Mouse (Mus musculus): ENCODE data around the gene Rab20. TPM values are rescaled to one million over a fixed set of nuclear protein-coding genes. Genes with fewer than 3 reads are reported as not detected.
"Not testable (repeated sequence)": the region's sequence is repeated elsewhere in the genome, so short reads cannot be mapped to it uniquely, and the experiment has no call there.

Rab20 gene
- polyA plus RNA-seq, 1 experiment from 2014 or later: 47.8 TPM

- WGBS: 86% methylated on average over 10 of the region's 10 CpGs
- Histone ChIP-seq H3K4me1 (ENCODE audit: control insufficient read depth, insufficient read depth, low read length) (peaks cover 5% of the 10 kb centered on the region), H3K36me3 (ENCODE audit: control insufficient read depth, insufficient read depth) (peaks cover 67% of the 10 kb centered on the region), H3K4me2 (ENCODE audit: low read depth, low read length) (no peak overlapping the region), H3K4me3 (ENCODE audit: low read length) (no peak overlapping the region), H3K9me3 (replicated peaks; ENCODE audit: control insufficient read depth, low read length) (no peaks in the 10 kb centered on the region), H3K9ac (ENCODE audit: low read length) (no peak overlapping the region), H3K27ac (ENCODE audit: low read length) (no peak overlapping the region), H3K27me3 (ENCODE audit: control insufficient read depth, insufficient read depth, low read length) (no peaks in the 10 kb centered on the region)
- no peak for ATAC-seq (replicated peaks; ENCODE audit: extremely low read depth, insufficient read depth, low FRiP score)
Measured at GRCm38 (mm10) chr8:11508880-11509279, 30.4 kb upstream of the Rab20 start.

DNA sequence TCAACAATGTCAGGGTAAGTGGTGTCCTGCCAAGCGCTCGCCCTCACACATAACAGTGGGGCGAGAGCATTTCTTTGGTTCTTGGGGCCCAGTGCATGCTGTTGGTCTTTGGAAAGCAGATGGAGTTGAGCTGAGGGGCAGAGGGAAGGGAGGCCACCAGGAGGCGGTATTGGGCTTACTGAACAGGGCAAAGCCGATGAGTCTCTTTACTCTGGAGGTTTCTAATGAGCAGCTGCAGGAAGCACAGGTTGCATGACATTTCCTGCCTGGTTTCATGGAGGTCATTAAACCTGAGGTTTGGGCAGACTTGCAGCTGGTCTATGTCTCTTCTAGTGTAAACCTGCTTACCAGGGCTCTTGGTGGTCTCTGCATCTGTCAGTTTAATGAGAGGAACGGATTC is 28.3 kb upstream of the Rab20 start:
- Histone ChIP-seq H3K9ac (ENCODE audit: low read length) (no peak overlapping the region), H3K27me3 (ENCODE audit: control insufficient read depth, insufficient read depth, low read length) (no peaks in the 10 kb centered on the region), H3K27ac (ENCODE audit: low read length) (no peak overlapping the region), H3K9me3 (replicated peaks; ENCODE audit: control insufficient read depth, low read length) (no peaks in the 10 kb centered on the region), H3K36me3 (ENCODE audit: control insufficient read depth, insufficient read depth) (peaks cover 62% of the 10 kb centered on the region), H3K4me2 (ENCODE audit: low read depth, low read length) (no peak overlapping the region), H3K4me3 (ENCODE audit: low read length) (no peak overlapping the region), H3K4me1 (ENCODE audit: control insufficient read depth, insufficient read depth, low read length) (peaks cover 5% of the 10 kb centered on the region)
- 69% methylated on average over 6 of the region's 6 CpGs for WGBS
- no peak for ATAC-seq (replicated peaks; ENCODE audit: extremely low read depth, insufficient read depth, low FRiP score)

GRCm38 (mm10) chr8:11506074-11506473 is 27.6 kb upstream of the Rab20 start:
- Histone ChIP-seq H3K4me3 (ENCODE audit: low read length) (no peak overlapping the region), H3K27me3 (ENCODE audit: control insufficient read depth, insufficient read depth, low read length) (no peaks in the 10 kb centered on the region), H3K4me1 (ENCODE audit: control insufficient read depth, insufficient read depth, low read length) (no peaks in the 10 kb centered on the region; the same call in 1 of the 2 replicates), H3K9ac (ENCODE audit: low read length) (no peak overlapping the region), H3K9me3 (replicated peaks; ENCODE audit: control insufficient read depth, low read length) (no peaks in the 10 kb centered on the region), H3K4me2 (ENCODE audit: low read depth, low read length) (no peak overlapping the region), H3K36me3 (ENCODE audit: control insufficient read depth, insufficient read depth) (peaks cover 54% of the 10 kb centered on the region), H3K27ac (ENCODE audit: low read length) (no peak overlapping the region)
- 80% methylated on average over 14 of the region's 14 CpGs for WGBS
- ATAC-seq (replicated peaks; ENCODE audit: extremely low read depth, insufficient read depth, low FRiP score): no peak

DNA sequence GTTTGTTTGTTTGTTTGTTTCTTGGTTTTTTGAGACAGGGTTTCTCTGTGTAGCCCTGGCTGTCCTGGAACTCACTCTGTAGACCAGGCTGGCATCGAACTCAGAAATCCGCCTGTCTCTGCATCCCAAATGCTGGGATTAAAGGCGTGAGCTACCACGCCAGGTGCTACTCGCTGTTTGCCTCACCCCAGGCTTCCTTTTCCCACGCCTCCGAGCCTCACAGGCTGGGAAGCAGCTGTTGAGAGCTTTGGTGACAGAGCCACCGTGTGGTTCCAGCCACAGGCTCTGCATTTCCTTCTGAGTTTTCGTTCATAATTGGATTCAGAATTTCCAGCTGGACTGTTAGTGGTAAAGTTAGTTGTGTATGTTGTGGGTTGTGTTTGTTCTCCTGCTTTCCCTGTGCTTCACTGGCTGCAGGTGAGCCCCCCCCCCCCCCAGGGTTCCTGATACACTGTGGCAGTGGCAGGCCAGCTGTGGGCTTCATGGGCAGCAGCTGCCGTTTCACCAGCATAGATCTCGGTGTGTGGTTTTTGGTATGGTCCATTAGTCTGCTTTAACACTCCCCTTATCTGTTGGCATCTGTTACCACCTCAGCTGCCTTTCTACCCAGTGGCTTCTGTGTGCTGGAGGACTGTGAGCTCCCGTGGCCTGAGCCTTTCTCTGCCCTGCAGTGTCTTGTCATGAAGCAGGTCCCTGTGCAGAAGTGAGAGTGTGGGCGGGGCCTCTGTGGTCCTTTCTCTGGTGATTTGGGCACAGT is 25.1 kb upstream of the Rab20 start:
- Histone ChIP-seq H3K36me3 (ENCODE audit: control insufficient read depth, insufficient read depth) (peaks cover 35% of the 10 kb centered on the region), H3K9me3 (replicated peaks; ENCODE audit: control insufficient read depth, low read length) (no peaks in the 10 kb centered on the region), H3K9ac (ENCODE audit: low read length) (no peak overlapping the region), H3K4me3 (ENCODE audit: low read length) (no peak overlapping the region), H3K27me3 (ENCODE audit: control insufficient read depth, insufficient read depth, low read length) (no peaks in the 10 kb centered on the region), H3K27ac (ENCODE audit: low read length) (no peak overlapping the region), H3K4me1 (ENCODE audit: control insufficient read depth, insufficient read depth, low read length) (no peaks in the 10 kb centered on the region), H3K4me2 (ENCODE audit: low read depth, low read length) (no peak overlapping the region)
- ATAC-seq (replicated peaks; ENCODE audit: extremely low read depth, insufficient read depth, low FRiP score): no peak
- 79% methylated on average over 13 of the region's 13 CpGs for WGBS

DNA sequence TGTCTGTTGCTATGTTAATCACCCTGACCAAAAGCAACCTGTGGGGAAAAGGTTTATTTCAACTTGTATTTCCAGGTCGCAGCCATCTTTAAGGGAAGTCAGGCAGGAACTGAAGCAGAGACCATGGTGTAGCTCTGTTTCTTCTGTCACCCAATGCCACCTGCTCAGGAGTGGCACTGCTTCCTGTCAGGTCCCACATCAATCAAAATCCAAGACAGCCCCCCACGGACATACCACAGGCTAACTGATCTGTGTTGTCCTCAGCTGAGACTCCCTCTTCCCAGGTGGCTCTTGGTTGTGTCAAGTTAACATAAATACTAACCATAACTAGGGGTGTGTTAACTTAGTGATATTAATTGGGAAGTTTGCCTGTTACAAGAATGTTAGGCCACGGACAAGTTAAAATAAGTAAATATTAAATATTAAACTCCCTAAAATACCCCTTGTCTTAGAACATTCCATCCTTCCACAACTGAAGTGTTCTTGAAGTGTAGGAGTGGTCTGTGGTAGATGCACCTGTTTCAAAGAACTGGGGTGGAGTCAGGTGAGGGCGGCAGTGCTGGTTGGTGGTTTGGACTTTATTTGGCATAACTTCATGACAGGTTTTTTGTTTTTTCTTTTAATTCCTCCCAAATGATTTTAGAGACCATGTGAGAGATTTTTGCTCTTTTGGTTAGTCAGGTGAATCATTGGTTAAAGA is 20.4 kb upstream of the Rab20 start:
- no peak overlapping the region for H3K4me3 ChIP-seq (ENCODE audit: low read length)
- ATAC-seq (replicated peaks; ENCODE audit: extremely low read depth, insufficient read depth, low FRiP score): no peak
- H3K27me3 ChIP-seq (ENCODE audit: control insufficient read depth, insufficient read depth, low read length): no peaks in the 10 kb centered on the region
- peaks cover 9% of the 10 kb centered on the region; the same call in 1 of the 2 replicates for H3K36me3 ChIP-seq (ENCODE audit: control insufficient read depth, insufficient read depth)
- H3K4me1 ChIP-seq (ENCODE audit: control insufficient read depth, insufficient read depth, low read length): peaks cover 10% of the 10 kb centered on the region
- no peaks in the 10 kb centered on the region for H3K9me3 ChIP-seq (replicated peaks; ENCODE audit: control insufficient read depth, low read length)
- WGBS: 77% methylated on average over 4 of the region's 4 CpGs
- no peak overlapping the region for H3K9ac ChIP-seq (ENCODE audit: low read length)
- peak overlapping the region; percentile 18; the same call in 1 of the 2 replicates for H3K4me2 ChIP-seq (ENCODE audit: low read depth, low read length)
- no peak overlapping the region for H3K27ac ChIP-seq (ENCODE audit: low read length)

DNA sequence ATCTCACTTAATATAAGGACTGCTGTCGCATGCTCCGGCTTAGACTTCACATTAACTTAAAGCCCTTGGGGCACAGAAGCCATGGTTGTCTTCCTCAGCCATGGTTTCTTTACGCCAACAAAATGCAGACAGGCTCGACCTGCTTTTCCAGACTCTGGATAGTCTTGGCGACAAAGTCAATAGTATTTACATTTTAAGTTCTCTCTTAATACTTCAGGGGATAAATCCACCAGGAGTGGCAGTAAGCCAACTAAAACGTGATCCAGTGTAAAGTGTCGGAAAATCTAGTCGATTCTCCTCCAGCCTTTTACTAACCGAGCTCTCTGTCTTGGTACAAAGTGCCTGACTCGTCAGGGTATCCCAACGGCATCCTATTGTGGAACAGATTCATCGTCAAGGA is 19.8 kb upstream of the Rab20 start:
- H3K27ac ChIP-seq (ENCODE audit: low read length): no peak overlapping the region
- no peak for ATAC-seq (replicated peaks; ENCODE audit: extremely low read depth, insufficient read depth, low FRiP score)
- H3K4me3 ChIP-seq (ENCODE audit: low read length): peak overlapping the region; percentile 92
- peak overlapping the region; percentile 89 for H3K9ac ChIP-seq (ENCODE audit: low read length)
- H3K36me3 ChIP-seq (ENCODE audit: control insufficient read depth, insufficient read depth): 0 out of 2 replicates have a peak, but pooled peaks cover 7% of the 10 kb centered on the region
- WGBS: 68% methylated on average over 12 of the region's 12 CpGs
- peak overlapping the region; percentile 90 for H3K4me2 ChIP-seq (ENCODE audit: low read depth, low read length)
- peaks cover 10% of the 10 kb centered on the region for H3K4me1 ChIP-seq (ENCODE audit: control insufficient read depth, insufficient read depth, low read length)
- no peaks in the 10 kb centered on the region for H3K27me3 ChIP-seq (ENCODE audit: control insufficient read depth, insufficient read depth, low read length)
- no peaks in the 10 kb centered on the region for H3K9me3 ChIP-seq (replicated peaks; ENCODE audit: control insufficient read depth, low read length)

DNA sequence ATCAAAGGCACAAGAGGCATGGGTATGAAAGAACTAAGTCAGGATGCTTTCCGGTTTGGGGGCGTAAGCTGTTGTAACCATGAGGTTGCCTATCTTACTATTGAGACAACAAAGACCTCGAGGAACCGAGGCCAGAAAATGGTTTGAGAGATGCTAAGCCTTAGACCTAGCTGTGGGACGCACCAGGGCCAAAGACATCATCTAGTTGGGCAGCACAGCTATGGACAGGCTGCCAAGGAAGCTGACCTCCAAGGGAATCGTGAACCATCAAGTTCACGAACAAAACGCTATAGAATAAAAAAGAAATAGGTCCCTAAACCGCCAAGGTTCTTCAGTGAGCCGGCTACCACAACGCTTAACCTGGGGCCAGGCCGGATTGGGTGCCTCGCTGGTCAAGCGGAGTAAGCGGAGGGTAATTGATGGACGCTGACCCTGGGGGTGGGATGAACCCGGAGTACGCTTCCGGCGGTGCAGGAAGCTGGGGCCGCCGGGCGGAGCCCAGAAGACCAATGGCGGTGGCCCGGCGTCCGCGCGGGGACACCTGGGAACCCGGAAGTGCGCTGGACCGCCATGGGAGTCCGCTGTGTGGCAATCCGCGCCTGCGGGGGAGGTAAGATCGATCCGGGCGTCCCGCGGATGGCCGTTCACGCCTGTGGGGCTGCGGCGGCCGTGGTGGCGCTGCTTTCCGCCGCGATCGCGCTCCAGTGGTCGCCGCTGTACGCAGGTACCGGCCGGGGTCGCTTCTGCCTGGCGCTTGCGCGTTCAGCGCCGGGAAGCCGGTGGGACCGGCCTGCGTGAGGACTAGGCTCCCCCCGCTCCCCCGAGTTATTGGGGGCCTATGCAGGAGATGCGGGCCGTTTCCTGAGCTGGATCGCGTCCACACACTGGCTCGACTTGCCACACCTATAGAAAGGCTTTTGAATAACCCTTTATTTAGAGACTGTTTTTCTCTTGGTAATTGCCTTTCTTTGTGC is 18.8 kb upstream of the Rab20 start, which contains the start of gene Naxd:
Naxd (plus strand) TSS at position 490 of the 974 bp plus-strand sequence.
- H3K4me2 ChIP-seq (ENCODE audit: low read depth, low read length): peak within 1 kb of the TSS; percentile 90
- H3K4me3 ChIP-seq (ENCODE audit: low read length): peak within 1 kb of the TSS; percentile 92
- H3K9ac ChIP-seq (ENCODE audit: low read length): peak within 1 kb of the TSS; percentile 89
- H3K9me3 ChIP-seq (replicated peaks; ENCODE audit: control insufficient read depth, low read length): no peaks in the 10 kb centered on the region
- H3K27ac ChIP-seq (ENCODE audit: low read length): peak within 1 kb of the TSS; percentile 64
- peak; percentile 96 for ATAC-seq (replicated peaks; ENCODE audit: extremely low read depth, insufficient read depth, low FRiP score)
- 3% methylated on average over 73 of the region's 73 CpGs for WGBS
- no peaks in the 10 kb centered on the region for H3K27me3 ChIP-seq (ENCODE audit: control insufficient read depth, insufficient read depth, low read length)
- no peaks in the 10 kb centered on the region for H3K36me3 ChIP-seq (ENCODE audit: control insufficient read depth, insufficient read depth)
- peaks cover 10% of the 10 kb centered on the region for H3K4me1 ChIP-seq (ENCODE audit: control insufficient read depth, insufficient read depth, low read length)

DNA sequence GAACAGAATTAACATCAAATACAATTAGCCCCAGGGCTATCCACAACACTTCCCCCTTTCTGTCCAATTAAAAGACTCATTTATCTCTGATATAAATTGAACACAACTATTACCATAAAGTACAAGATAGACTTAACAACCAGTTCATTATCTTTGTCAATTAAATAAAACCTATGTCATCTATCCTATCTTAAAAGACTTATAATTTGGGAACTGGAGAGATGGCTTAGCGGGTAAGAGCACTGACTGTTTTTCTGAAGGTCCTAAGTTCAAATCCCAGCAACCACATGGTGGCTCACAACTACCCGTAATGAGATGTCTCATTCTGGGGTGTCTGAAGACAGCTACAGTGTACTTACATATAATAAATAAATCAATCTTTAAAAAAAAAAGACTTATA is 13.8 kb upstream of the Rab20 start:
- not testable (repeated sequence) for H3K27ac ChIP-seq (ENCODE audit: low read length); H3K36me3 ChIP-seq (ENCODE audit: control insufficient read depth, insufficient read depth); ATAC-seq (replicated peaks; ENCODE audit: extremely low read depth, insufficient read depth, low FRiP score); H3K9me3 ChIP-seq (replicated peaks; ENCODE audit: control insufficient read depth, low read length); H3K27me3 ChIP-seq (ENCODE audit: control insufficient read depth, insufficient read depth, low read length); H3K4me1 ChIP-seq (ENCODE audit: control insufficient read depth, insufficient read depth, low read length); H3K9ac ChIP-seq (ENCODE audit: low read length); H3K4me3 ChIP-seq (ENCODE audit: low read length); H3K4me2 ChIP-seq (ENCODE audit: low read depth, low read length)
- WGBS: 88% methylated on average over 2 of the region's 2 CpGs
